Mouse (Mus musculus) colon, adult 2 months (tissue): ENCODE measurements around the gene Olfr1118. TPM values are rescaled to one million over a fixed set of nuclear protein-coding genes. Genes with fewer than 3 reads are reported as not detected.

Experiments
- polyA plus RNA-seq: library from polyadenylated mRNA; depleted of rRNA; stranded (reverse); fragments of >200 nt; gene quantifications from 2 replicates; pipeline ENCODE4 v1.2.3, GENCODE M21; 2012; rRNA removed

Gene Olfr1118
- polyA plus RNA-seq: not detected in 2 replicates

DNA sequence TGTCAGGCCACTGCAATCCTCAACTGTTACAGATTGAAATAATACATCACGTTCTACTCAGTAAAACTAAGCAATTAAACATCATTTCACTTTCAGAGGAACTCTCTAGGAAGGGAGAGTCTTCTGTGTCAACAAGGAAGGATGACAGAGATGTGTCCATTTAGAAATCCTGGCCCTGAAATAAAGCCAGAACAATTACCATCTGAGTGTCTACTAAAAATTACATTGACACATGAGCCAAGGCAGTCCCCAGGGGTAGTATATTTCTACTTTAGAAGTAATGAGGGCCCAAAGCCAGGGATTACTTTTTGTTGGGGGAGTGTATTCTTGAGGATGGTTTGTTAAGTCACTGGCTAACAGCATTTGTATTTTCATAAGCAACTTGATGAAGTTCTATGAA is at the start of gene Olfr1118:
TSS of gene Olfr1118 (plus strand) at position 301 of the 400 bp plus-strand sequence.

DNA sequence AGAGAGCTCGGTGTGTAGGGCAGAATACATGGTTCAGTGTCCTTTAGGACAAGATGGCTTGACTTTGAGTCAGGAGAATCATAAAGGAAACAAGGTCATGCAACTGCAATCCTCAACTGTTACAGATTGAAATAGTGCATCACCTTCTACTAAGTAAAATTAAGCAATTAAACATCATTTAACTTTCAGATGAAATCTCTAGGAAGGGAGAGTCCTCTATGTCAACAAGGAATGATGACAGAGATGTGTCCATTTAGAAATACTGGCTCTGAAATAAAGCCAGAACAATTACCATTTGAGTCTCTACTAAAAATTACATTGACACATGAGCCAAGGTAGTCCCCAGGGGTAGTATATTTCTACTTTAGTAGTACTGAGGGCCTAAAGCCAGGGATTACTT is 40.1 kb upstream of the Olfr1118 start, which contains the start of gene Olfr1116:
TSS of gene Olfr1116 (plus strand) at position 301 of the 400 bp plus-strand sequence.

DNA sequence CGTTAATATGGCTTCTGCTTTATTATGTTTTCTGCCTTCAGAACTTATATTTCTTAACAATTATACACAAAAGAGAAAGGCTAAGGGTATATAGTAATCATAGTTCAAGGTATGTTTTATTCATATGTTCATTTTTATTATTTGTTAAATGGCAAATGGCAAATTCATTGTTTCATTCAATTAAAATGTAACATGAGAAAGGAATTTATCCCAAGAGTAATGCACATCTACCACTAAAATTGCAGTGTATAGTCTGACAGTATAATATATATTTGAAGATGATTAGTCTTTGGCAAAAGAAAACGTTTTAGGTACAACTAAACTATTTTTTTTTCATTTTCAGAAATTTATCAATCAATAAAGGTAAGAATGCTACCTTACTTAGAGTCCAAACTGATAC is 47.1 kb downstream of the Olfr1118 start, which contains the start of gene Olfr1120:
TSS of gene Olfr1120 (plus strand) at position 301 of the 400 bp plus-strand sequence.

Other genes starting within 250 kb of the Olfr1118 start
- not detected in 2 replicates for gene Olfr1107, start 231.8 kb upstream of the Olfr1118 start, polyA plus RNA-seq
- gene Olfr1109, start 211.6 kb upstream of the Olfr1118 start, polyA plus RNA-seq: not detected in 2 replicates
- gene Olfr259, start 193.0 kb upstream of the Olfr1118 start, polyA plus RNA-seq: not detected in 2 replicates
- not detected in 2 replicates for gene Olfr1110, start 167.3 kb upstream of the Olfr1118 start, polyA plus RNA-seq
- not detected in 2 replicates for gene Olfr1111, start 155.0 kb upstream of the Olfr1118 start, polyA plus RNA-seq
- not detected in 2 replicates for gene Olfr1112, start 119.8 kb upstream of the Olfr1118 start, polyA plus RNA-seq
- gene Olfr1113, start 98.6 kb upstream of the Olfr1118 start, polyA plus RNA-seq: not detected in 2 replicates
- not detected in 2 replicates for gene Olfr1115, start 59.6 kb upstream of the Olfr1118 start, polyA plus RNA-seq
- not detected in 2 replicates for gene Olfr1116, start 40.0 kb upstream of the Olfr1118 start, polyA plus RNA-seq
- gene Olfr1120, start 47.2 kb downstream of the Olfr1118 start, polyA plus RNA-seq: not detected in 2 replicates
- not detected in 2 replicates for gene Olfr1121, start 62.3 kb downstream of the Olfr1118 start, polyA plus RNA-seq
- not detected in 2 replicates for gene Olfr1122, start 78.3 kb downstream of the Olfr1118 start, polyA plus RNA-seq
- not detected in 2 replicates for gene Olfr1123, start 109.1 kb downstream of the Olfr1118 start, polyA plus RNA-seq
- not detected in 2 replicates for gene Olfr1124, start 122.7 kb downstream of the Olfr1118 start, polyA plus RNA-seq
- gene Olfr1126, start 146.4 kb downstream of the Olfr1118 start, polyA plus RNA-seq: not detected in 2 replicates
- gene Pramel7, start 189.5 kb downstream of the Olfr1118 start, polyA plus RNA-seq: not detected in 2 replicates
- not detected in 2 replicates for gene Pramel6, start 199.0 kb downstream of the Olfr1118 start, polyA plus RNA-seq
- not detected in 2 replicates for gene Olfr153, start 224.2 kb downstream of the Olfr1118 start, polyA plus RNA-seq
- not detected in 2 replicates for gene Olfr1128, start 238.0 kb downstream of the Olfr1118 start, polyA plus RNA-seq